Mouse (Mus musculus) heart, postnatal 0 days (tissue): ENCODE results near the gene Cradd.

Source experiments
- CTCF ChIP-seq: IDR thresholded peaks from 2 replicates; pipeline ENCODE4 v1.5.1; 2016; ENCODE audit warnings: antibody characterized with exemption, control low read depth, low read depth
- EP300 ChIP-seq: IDR thresholded peaks from 2 replicates; pipeline ENCODE4 v1.6.1; 2016; ENCODE audit warnings: antibody characterized with exemption, low read depth

GRCm38 (mm10) chr10:95213820-95214219, 110.1 kb downstream of the Cradd start:
- TF ChIP-seq CTCF, result no peak
- no peak for TF ChIP-seq EP300
